Mouse (Mus musculus) activated CD4-positive, CD25-positive, alpha-beta regulatory T cell, adult 9 weeks (primary cell): ENCODE results near the gene Slc35d1. TPM values are rescaled to one million over a fixed set of nuclear protein-coding genes. Genes with fewer than 3 reads are reported as not detected.

Experiments
- polyA plus RNA-seq: library from polyadenylated mRNA; unstranded; fragments of 100-300 nt; shearing (Covaris generic); gene quantifications from one replicate; pipeline ENCODE4 v1.2.1, GENCODE M21; 2017

Slc35d1 gene
- polyA plus RNA-seq, result 34.7 TPM

GRCm38 (mm10) chr4:103214925-103215820, at the start of gene Slc35d1:
Slc35d1 (minus strand) TSS chr4:103215164.

Other genes starting within 250 kb of the Slc35d1 start
- not detected for gene Tctex1d1, start 236.6 kb downstream of the Slc35d1 start, polyA plus RNA-seq
- not detected for gene Insl5, start 188.3 kb downstream of the Slc35d1 start, polyA plus RNA-seq
- gene Mier1, start 100.8 kb downstream of the Slc35d1 start, polyA plus RNA-seq, result 82.8 TPM
- 4.4 TPM for gene Wdr78, start 100.6 kb downstream of the Slc35d1 start, polyA plus RNA-seq
- gene 4921539E11Rik, start 75.7 kb upstream of the Slc35d1 start, polyA plus RNA-seq, result not detected
- gene Oma1, start 98.6 kb upstream of the Slc35d1 start, polyA plus RNA-seq, result 39.7 TPM